Mouse (Mus musculus) liver, embryonic 12.5 days (tissue): ENCODE results near the gene Tmie. TPM values are rescaled to one million over a fixed set of nuclear protein-coding genes. Genes with fewer than 3 reads are reported as not detected.

ENCODE experiments used
- ATAC-seq: fragments of 200-750 bp; cut with Nextera tagmentation; 2 replicates; pipeline ENCODE4 v1.8.0; 2017; ENCODE audit warnings: moderate number of reproducible peaks, mild to moderate bottlenecking, moderate library complexity
- H3K27ac ChIP-seq: fragments of 300-500 bp; sonication (generic); 2 replicates; pipeline ENCODE4 v1.5.1; 2016; ENCODE audit warnings: mild to moderate bottlenecking
- H3K27me3 ChIP-seq: fragments of 300-500 bp; sonication (generic); replicated peaks from 2 replicates; pipeline ENCODE4 v1.6.1; 2016; ENCODE audit warnings: mild to moderate bottlenecking, moderate library complexity
- H3K36me3 ChIP-seq: fragments of 300-500 bp; sonication (generic); 2 replicates; pipeline ENCODE4 v1.6.1; 2016; ENCODE audit warnings: mild to moderate bottlenecking, moderate library complexity
- H3K4me1 ChIP-seq: fragments of 300-500 bp; sonication (generic); 2 replicates; pipeline ENCODE4 v1.6.1; 2016
- H3K4me2 ChIP-seq: fragments of 300-500 bp; sonication (generic); 2 replicates; pipeline ENCODE4 v1.6.1; 2016; ENCODE audit warnings: mild to moderate bottlenecking, moderate library complexity
- H3K4me3 ChIP-seq: fragments of 300-500 bp; sonication (generic); 2 replicates; pipeline ENCODE4 v1.5.1; 2016; ENCODE audit warnings: mild to moderate bottlenecking, moderate library complexity
- H3K9ac ChIP-seq: fragments of 300-500 bp; sonication (generic); 2 replicates; pipeline ENCODE4 v1.6.1; 2016; ENCODE audit warnings: mild to moderate bottlenecking, moderate library complexity
- H3K9me3 ChIP-seq: fragments of 300-500 bp; sonication (generic); replicated peaks from 2 replicates; pipeline ENCODE4 v1.6.1; 2016; ENCODE audit warnings: mild to moderate bottlenecking, moderate library complexity
- WGBS: fragments of 180-500 bp; shearing (Covaris S2); methylation state at CpG from one replicate; pipeline ENCODE4 v1.1.7; 2016; ENCODE audit not compliant: insufficient replicate concordance; 5-methylcytosine and 5-hydroxymethylcytosine counted together
- polyA plus RNA-seq: library from polyadenylated mRNA; unstranded; fragments of >200 nt; fragmentation: Nextera tagmentation; extraction: Ambion mirVana; gene quantifications from 2 replicates; pipeline ENCODE4 v1.2.1, GENCODE M21; 2016

The Tmie gene
- polyA plus RNA-seq, 1 experiment from 2014 or later: 1.6 TPM

GRCm38 (mm10) chr9:110887388-110888303 is 7.7 kb upstream of the Tmie start:
- no peak overlapping the region for H3K4me2 ChIP-seq
- H3K36me3 ChIP-seq: 0 out of 2 replicates have a peak, but pooled peaks cover 2% of the 10 kb centered on the region
- WGBS: 45% methylated on average over 9 of the region's 9 CpGs
- H3K4me3 ChIP-seq: no peak overlapping the region
- no peak overlapping the region for H3K27ac ChIP-seq
- H3K9ac ChIP-seq: no peak overlapping the region
- no peak for ATAC-seq
- H3K27me3 ChIP-seq: no peaks in the 10 kb centered on the region
- H3K4me1 ChIP-seq: peaks cover 24% of the 10 kb centered on the region
- H3K9me3 ChIP-seq: no peaks in the 10 kb centered on the region

- no peak overlapping the region for H3K4me2 ChIP-seq
- H3K36me3 ChIP-seq: no peaks in the 10 kb centered on the region
- 60% methylated on average over 7 of the region's 7 CpGs for WGBS
- peaks cover 8% of the 10 kb centered on the region; the same call in 1 of the 2 replicates for H3K4me1 ChIP-seq
- H3K9ac ChIP-seq: no peak overlapping the region
- ATAC-seq: no peak
- H3K9me3 ChIP-seq: no peaks in the 10 kb centered on the region
- H3K4me3 ChIP-seq: no peak overlapping the region
- H3K27me3 ChIP-seq: peaks cover 48% of the 10 kb centered on the region
- H3K27ac ChIP-seq: no peak overlapping the region
Measured at GRCm38 (mm10) chr9:110881953-110882352, 2.0 kb upstream of the Tmie start.

- no peak overlapping the region for H3K9ac ChIP-seq
Measured at GRCm38 (mm10) chr9:110880772-110881171, 859 bp upstream of the Tmie start.

GRCm38 (mm10) chr9:110879191-110879920 is 557 bp downstream of the Tmie start, which contains the start of gene Als2cl:
Gene Als2cl (plus strand): TSS chr9:110879870.
- Histone ChIP-seq H3K9ac (peak within 1 kb of the TSS; percentile 51), H3K27me3 (peaks cover 61% of the 10 kb centered on the region), H3K4me1 (peaks cover 14% of the 10 kb centered on the region; the same call in 1 of the 2 replicates), H3K36me3 (no peaks in the 10 kb centered on the region), H3K4me2 (peak within 1 kb of the TSS; percentile 63), H3K4me3 (peak within 1 kb of the TSS; percentile 55), H3K9me3 (no peaks in the 10 kb centered on the region), H3K27ac (no peak within 1 kb of the TSS; the same call in 1 of the 2 replicates)
- WGBS: 14% methylated on average over 12 of the region's 12 CpGs
- no peak for ATAC-seq

More at GRCm38 (mm10) chr9:110880772-110881171, 859 bp upstream of the Tmie start:
- Histone ChIP-seq H3K4me1 (peaks cover 8% of the 10 kb centered on the region; the same call in 1 of the 2 replicates), H3K27me3 (peaks cover 48% of the 10 kb centered on the region), H3K4me3 (peak overlapping the region; percentile 55), H3K9me3 (no peaks in the 10 kb centered on the region), H3K4me2 (peak overlapping the region; percentile 63), H3K27ac (no peak overlapping the region), H3K36me3 (no peaks in the 10 kb centered on the region)
- WGBS: 53% methylated on average over 4 of the region's 4 CpGs
- ATAC-seq: no peak

- 61% methylated on average over 5 of the region's 5 CpGs for WGBS
- Histone ChIP-seq H3K4me1 (peaks cover 22% of the 10 kb centered on the region; the same call in 1 of the 2 replicates), H3K4me3 (no peak overlapping the region), H3K9me3 (no peaks in the 10 kb centered on the region), H3K36me3 (no peaks in the 10 kb centered on the region), H3K27ac (peak overlapping the region; percentile 47; the same call in 1 of the 2 replicates), H3K27me3 (peaks cover 76% of the 10 kb centered on the region), H3K4me2 (no peak overlapping the region), H3K9ac (no peak overlapping the region)
- ATAC-seq: no peak
Measured at GRCm38 (mm10) chr9:110877888-110878287, 2.0 kb downstream of the Tmie start.

GRCm38 (mm10) chr9:110877353-110877752 is 2.6 kb downstream of the Tmie start:
- Histone ChIP-seq H3K4me1 (peaks cover 22% of the 10 kb centered on the region; the same call in 1 of the 2 replicates), H3K27me3 (peaks cover 81% of the 10 kb centered on the region), H3K9ac (no peak overlapping the region), H3K4me3 (no peak overlapping the region), H3K27ac (peak overlapping the region; percentile 47; the same call in 1 of the 2 replicates), H3K36me3 (no peaks in the 10 kb centered on the region), H3K4me2 (no peak overlapping the region), H3K9me3 (no peaks in the 10 kb centered on the region)
- 62% methylated on average over 1 of the region's 1 CpGs for WGBS
- ATAC-seq: no peak

- WGBS: 43% methylated on average over 6 of the region's 6 CpGs
- Histone ChIP-seq H3K9me3 (no peaks in the 10 kb centered on the region), H3K4me2 (no peak overlapping the region), H3K27ac (0 out of 2 replicates have a peak overlapping the region, but pooled peaks have one; percentile 48), H3K27me3 (peaks cover 69% of the 10 kb centered on the region), H3K36me3 (no peaks in the 10 kb centered on the region), H3K4me1 (peaks cover 22% of the 10 kb centered on the region; the same call in 1 of the 2 replicates), H3K4me3 (no peak overlapping the region), H3K9ac (no peak overlapping the region)
- peak; percentile 68 for ATAC-seq
Measured at GRCm38 (mm10) chr9:110875288-110875695, 4.6 kb downstream of the Tmie start.

GRCm38 (mm10) chr9:110874660-110875191 is 5.2 kb downstream of the Tmie start:
- Histone ChIP-seq H3K9me3 (no peaks in the 10 kb centered on the region), H3K4me1 (peaks cover 22% of the 10 kb centered on the region; the same call in 1 of the 2 replicates), H3K9ac (no peak overlapping the region), H3K4me2 (no peak overlapping the region), H3K27me3 (peaks cover 63% of the 10 kb centered on the region), H3K4me3 (no peak overlapping the region), H3K27ac (peak overlapping the region; percentile 48; the same call in 1 of the 2 replicates), H3K36me3 (no peaks in the 10 kb centered on the region)
- WGBS: 35% methylated on average over 3 of the region's 3 CpGs
- ATAC-seq: no peak

GRCm38 (mm10) chr9:110873681-110874659 is 5.9 kb downstream of the Tmie start:
- ATAC-seq: no peak

GRCm38 (mm10) chr9:110871030-110871429 is 8.9 kb downstream of the Tmie start:
- Histone ChIP-seq H3K9ac (no peak overlapping the region), H3K27ac (no peak overlapping the region), H3K4me1 (peaks cover 13% of the 10 kb centered on the region; the same call in 1 of the 2 replicates), H3K4me3 (no peak overlapping the region), H3K4me2 (no peak overlapping the region), H3K27me3 (peaks cover 45% of the 10 kb centered on the region), H3K9me3 (no peaks in the 10 kb centered on the region), H3K36me3 (0 out of 2 replicates have a peak, but pooled peaks cover 4% of the 10 kb centered on the region)
- ATAC-seq: no peak
- WGBS: 11% methylated on average over 7 of the region's 7 CpGs

More at GRCm38 (mm10) chr9:110873681-110874659, 5.9 kb downstream of the Tmie start:
- H3K36me3 ChIP-seq: 0 out of 2 replicates have a peak, but pooled peaks cover 1% of the 10 kb centered on the region
- peak overlapping the region; percentile 40 for H3K4me2 ChIP-seq
- H3K27me3 ChIP-seq: peaks cover 56% of the 10 kb centered on the region
- no peak overlapping the region for H3K9ac ChIP-seq
- H3K9me3 ChIP-seq: no peaks in the 10 kb centered on the region
- 14% methylated on average over 36 of the region's 40 CpGs for WGBS
- H3K4me1 ChIP-seq: peaks cover 22% of the 10 kb centered on the region; the same call in 1 of the 2 replicates
- H3K4me3 ChIP-seq: peak overlapping the region; percentile 30
- H3K27ac ChIP-seq: no peak overlapping the region
